Mouse (Mus musculus) myocyte (in vitro differentiated cells): ENCODE measurements at regions not wholly inside any gene's neighbourhood (a gene's known extent, or its start where the extent isn't known, plus 50 kb on each side); places are given as distances from the start of the nearest gene placed in this dataset.

ENCODE experiments used
- CEBPB ChIP-seq: IDR thresholded peaks from 2 replicates; pipeline ENCODE4 v1.6.1; 2011; ENCODE audit warnings: mild to moderate bottlenecking, moderate library complexity; ENCODE audit not compliant: poor library complexity, insufficient read depth, severe bottlenecking
- E2F4 ChIP-seq: IDR thresholded peaks from one replicate; pipeline ENCODE4 v1.6.1; 2011; ENCODE audit warnings: mild to moderate bottlenecking, control low read depth, moderate library complexity; ENCODE audit not compliant: insufficient read depth
- MAX ChIP-seq: IDR thresholded peaks from one replicate; pipeline ENCODE4 v1.6.1; 2011; ENCODE audit warnings: low read depth, mild to moderate bottlenecking, control low read depth
- MYOD1 ChIP-seq, 3 experiments: IDR thresholded peaks; one replicate each; pipeline ENCODE4 v1.6.1; 2011; ENCODE audit warnings: control low read depth in 2 of 3, low read depth in 2 of 3, mild to moderate bottlenecking in 2 of 3, moderate library complexity in 1 of 3; ENCODE audit not compliant: insufficient read length in 2 of 3, control insufficient read depth in 1 of 3
- MYOG ChIP-seq, 3 experiments: IDR thresholded peaks; one replicate each; pipeline ENCODE4 v1.6.1; 2011; ENCODE audit warnings: control low read depth in 2 of 3, low read depth in 2 of 3, mild to moderate bottlenecking in 2 of 3; ENCODE audit not compliant: insufficient read length in 2 of 3, control insufficient read depth in 1 of 3, insufficient read depth in 1 of 3
- POLR2A ChIP-seq: IDR thresholded peaks from one replicate; pipeline ENCODE4 v1.6.1; 2011; ENCODE audit warnings: low read depth, mild to moderate bottlenecking, control low read depth, moderate library complexity; ENCODE audit not compliant: insufficient read length
- POLR2AphosphoS2 ChIP-seq: IDR thresholded peaks from one replicate; pipeline ENCODE4 v1.6.1; 2011; ENCODE audit warnings: low read depth, control low read depth; ENCODE audit not compliant: insufficient read length
- REST ChIP-seq: IDR thresholded peaks from one replicate; pipeline ENCODE4 v1.6.1; 2011; ENCODE audit warnings: mild to moderate bottlenecking, control low read depth, moderate library complexity; ENCODE audit not compliant: insufficient read depth, insufficient read length
- SRF ChIP-seq: IDR thresholded peaks from one replicate; pipeline ENCODE4 v1.6.1; 2011; ENCODE audit warnings: low read depth; ENCODE audit not compliant: control insufficient read depth, insufficient read length
- TCF3 ChIP-seq: IDR thresholded peaks from one replicate; pipeline ENCODE4 v1.6.1; 2011; ENCODE audit warnings: low read depth, control low read depth; ENCODE audit not compliant: insufficient read length
- USF1 ChIP-seq: IDR thresholded peaks from one replicate; pipeline ENCODE4 v1.6.1; 2011; ENCODE audit warnings: low read depth, mild to moderate bottlenecking, control low read depth, moderate library complexity

GRCm38 (mm10) chr12:71525255-71525927 is 215.7 kb downstream of the Dact1 start:
- TF ChIP-seq POLR2A (no peak), USF1 (no peak), TCF3 (no peak), POLR2AphosphoS2 (no peak), MYOD1 (IDR thresholded peaks at IDR 0.05; ENCODE audit: control insufficient read depth in 1 of 3, insufficient read length in 2 of 3, low read depth in 2 of 3) (no peak), MAX (no peak), E2F4 (no peak), MYOG (IDR thresholded peaks at IDR 0.05; ENCODE audit: control insufficient read depth in 1 of 3, insufficient read depth in 1 of 3, insufficient read length in 2 of 3, low read depth in 2 of 3) (no peak), SRF (no peak), CEBPB (no peak), REST (no peak)
